Mouse (Mus musculus) heart, postnatal 0 days (tissue): ENCODE results near the gene Npas3. TPM values are rescaled to one million over a fixed set of nuclear protein-coding genes. Genes with fewer than 3 reads are reported as not detected.

Experiments used
- ATAC-seq: fragments of 200-750 bp; cut with Nextera tagmentation; 2 replicates; pipeline ENCODE4 v1.8.0; 2017; ENCODE audit warnings: low read depth, moderate number of reproducible peaks, moderate library complexity; ENCODE audit not compliant: insufficient read depth
- DNase-seq: peaks from one replicate; pipeline ENCODE4 v3.0.0-alpha.2; 2016; ENCODE audit warnings: low spot score
- H3K27ac ChIP-seq: fragments of 300-500 bp; sonication (generic); 2 replicates; pipeline ENCODE4 v1.5.1; 2014; ENCODE audit warnings: low read depth, mild to moderate bottlenecking
- H3K27me3 ChIP-seq: fragments of 300-500 bp; sonication (generic); 2 replicates; pipeline ENCODE4 v1.6.1; 2014; ENCODE audit warnings: low read length, mixed read lengths; ENCODE audit not compliant: control insufficient read depth, insufficient read depth
- H3K36me3 ChIP-seq: fragments of 300-500 bp; sonication (generic); replicated peaks from 2 replicates; pipeline ENCODE4 v1.6.1; 2014; ENCODE audit warnings: low read length, mixed read lengths; ENCODE audit not compliant: control insufficient read depth, insufficient read depth
- H3K4me1 ChIP-seq: fragments of 300-500 bp; sonication (generic); 2 replicates; pipeline ENCODE4 v1.6.1; 2014; ENCODE audit warnings: antibody characterized with exemption; ENCODE audit not compliant: control insufficient read depth, insufficient read depth
- H3K4me2 ChIP-seq: fragments of 300-500 bp; sonication (generic); 2 replicates; pipeline ENCODE4 v1.6.1; 2014; ENCODE audit warnings: low read depth, mild to moderate bottlenecking, low read length, moderate library complexity
- H3K4me3 ChIP-seq: fragments of 300-500 bp; sonication (generic); 2 replicates; pipeline ENCODE4 v1.5.1; 2014; ENCODE audit warnings: low read depth, low read length
- H3K9ac ChIP-seq: fragments of 300-500 bp; sonication (generic); replicated peaks from 2 replicates; pipeline ENCODE4 v1.6.1; 2014; ENCODE audit warnings: low read depth, low read length, mixed read lengths
- H3K9me3 ChIP-seq: fragments of 300-500 bp; sonication (generic); replicated peaks from 2 replicates; pipeline ENCODE4 v1.6.1; 2016; ENCODE audit warnings: low read length; ENCODE audit not compliant: control insufficient read depth
- CTCF ChIP-seq: IDR thresholded peaks from 2 replicates; pipeline ENCODE4 v1.5.1; 2016; ENCODE audit warnings: antibody characterized with exemption, control low read depth, low read depth
- EP300 ChIP-seq: IDR thresholded peaks from 2 replicates; pipeline ENCODE4 v1.6.1; 2016; ENCODE audit warnings: antibody characterized with exemption, low read depth
- WGBS: fragments of 180-500 bp; shearing (Covaris S2); extraction: QIAGEN DNeasy Blood & Tissue Kit; methylation state at CpG from one replicate; pipeline ENCODE4 v1.1.7; 2014; 5-methylcytosine and 5-hydroxymethylcytosine counted together
- polyA plus RNA-seq: library from polyadenylated mRNA; unstranded; fragments of >200 nt; fragmentation: Nextera tagmentation; extraction: Ambion mirVana; gene quantifications from 2 replicates; pipeline ENCODE4 v1.2.1, GENCODE M21; 2015
- total RNA-seq: library from RNA; depleted of rRNA; stranded (reverse); fragments of >200 nt; gene quantifications from 2 replicates; pipeline ENCODE4 v1.2.3, GENCODE M21; 2014; ENCODE audit warnings: low replicate concordance

Gene Npas3
- total and polyA plus RNA-seq, 2 experiments from 2014 or later: 0.50 to 0.61 TPM

- no peak overlapping the region for H3K9ac ChIP-seq
- H3K4me2 ChIP-seq: no peak overlapping the region
- WGBS: 85% methylated on average over 14 of the region's 14 CpGs
- H3K36me3 ChIP-seq: no peaks in the 10 kb centered on the region
- no peak overlapping the region for H3K4me3 ChIP-seq
- H3K27ac ChIP-seq: no peak overlapping the region
- DNase-seq (no peak), ATAC-seq (no peak)
- H3K4me1 ChIP-seq: no peaks in the 10 kb centered on the region
- no peaks in the 10 kb centered on the region for H3K27me3 ChIP-seq
- TF ChIP-seq EP300: no peak
- TF ChIP-seq CTCF: no peak
- H3K9me3 ChIP-seq: no peaks in the 10 kb centered on the region
Measured at GRCm38 (mm10) chr12:53985851-53986842, 737.7 kb downstream of the Npas3 start.

- DNase-seq: no peak
- Histone ChIP-seq H3K36me3 (no peaks in the 10 kb centered on the region), H3K4me3 (no peak overlapping the region), H3K27ac (no peak overlapping the region), H3K27me3 (no peaks in the 10 kb centered on the region), H3K9ac (no peak overlapping the region), H3K9me3 (no peaks in the 10 kb centered on the region), H3K4me2 (no peak overlapping the region), H3K4me1 (peaks cover 6% of the 10 kb centered on the region)
- 96% methylated on average over 6 of the region's 6 CpGs for WGBS
- no peak for TF ChIP-seq EP300
- TF ChIP-seq CTCF: peak; percentile 27; the same call in 1 of the 2 replicates
- no peak for ATAC-seq
Measured at GRCm38 (mm10) chr12:53992411-53992810, 743.9 kb downstream of the Npas3 start.

- H3K9ac ChIP-seq: no peak overlapping the region
- WGBS: 35% methylated on average over 5 of the region's 5 CpGs
- no peak for DNase-seq
- H3K4me1 ChIP-seq: peaks cover 6% of the 10 kb centered on the region
- H3K27me3 ChIP-seq: no peaks in the 10 kb centered on the region
- peak; percentile 36; the same call in 1 of the 2 replicates for ATAC-seq
- H3K4me3 ChIP-seq: no peak overlapping the region
- no peaks in the 10 kb centered on the region for H3K9me3 ChIP-seq
- H3K4me2 ChIP-seq: peak overlapping the region; percentile 21; the same call in 1 of the 2 replicates
- TF ChIP-seq EP300 (no peak), CTCF (no peak)
- H3K27ac ChIP-seq: no peak overlapping the region
- no peaks in the 10 kb centered on the region for H3K36me3 ChIP-seq
Measured at GRCm38 (mm10) chr12:53995710-53996109, 747.2 kb downstream of the Npas3 start.

GRCm38 (mm10) chr12:53997141-53997540 is 748.7 kb downstream of the Npas3 start:
- no peak overlapping the region for H3K4me2 ChIP-seq
- WGBS: 47% methylated on average over 3 of the region's 3 CpGs
- no peaks in the 10 kb centered on the region for H3K27me3 ChIP-seq
- H3K9ac ChIP-seq: no peak overlapping the region
- no peaks in the 10 kb centered on the region for H3K9me3 ChIP-seq
- no peak for DNase-seq
- H3K4me3 ChIP-seq: no peak overlapping the region
- H3K27ac ChIP-seq: no peak overlapping the region
- no peak for TF ChIP-seq CTCF
- TF ChIP-seq EP300: no peak
- H3K4me1 ChIP-seq: peaks cover 6% of the 10 kb centered on the region
- no peaks in the 10 kb centered on the region for H3K36me3 ChIP-seq
- no peak for ATAC-seq

GRCm38 (mm10) chr12:53999647-54000637 is 751.5 kb downstream of the Npas3 start:
- Histone ChIP-seq H3K36me3 (no peaks in the 10 kb centered on the region), H3K27me3 (no peaks in the 10 kb centered on the region), H3K27ac (no peak overlapping the region), H3K4me2 (no peak overlapping the region), H3K4me1 (peaks cover 12% of the 10 kb centered on the region), H3K4me3 (no peak overlapping the region), H3K9me3 (no peaks in the 10 kb centered on the region), H3K9ac (no peak overlapping the region)
- no peak for ATAC-seq
- 63% methylated on average over 15 of the region's 15 CpGs for WGBS
- no peak for TF ChIP-seq CTCF
- no peak for TF ChIP-seq EP300
- no peak for DNase-seq
